Mouse (Mus musculus) right cerebral cortex, postnatal 25 days (tissue): Measurements from ENCODE around the gene Slc2a1.

Experiments used
- DNase-seq: peaks from one replicate; pipeline ENCODE4 v3.0.0; 2022

The Slc2a1 gene

GRCm38 (mm10) chr4:119098216-119099210 lies 10.0 kb upstream of the Slc2a1 start:
- DNase-seq, result peak; percentile 26

GRCm38 (mm10) chr4:119101392-119101791 lies 7.1 kb upstream of the Slc2a1 start:
- DNase-seq, result no peak

GRCm38 (mm10) chr4:119102350-119103126 lies 6.0 kb upstream of the Slc2a1 start:
- DNase-seq, result peak; percentile 63

- no peak for DNase-seq
These were observed 3.7 kb upstream of the Slc2a1 start for GRCm38 (mm10) chr4:119104847-119105246.

- DNase-seq, result peak; percentile 73
These were observed 2.8 kb upstream of the Slc2a1 start for GRCm38 (mm10) chr4:119105704-119106103.

GRCm38 (mm10) chr4:119107867-119108266 lies 644 bp upstream of the Slc2a1 start:
- DNase-seq, result no peak

GRCm38 (mm10) chr4:119109640-119110039 lies 1.1 kb downstream of the Slc2a1 start:
- no peak for DNase-seq

GRCm38 (mm10) chr4:119110512-119110911 lies 2.0 kb downstream of the Slc2a1 start:
- no peak for DNase-seq

GRCm38 (mm10) chr4:119111410-119111809 lies 2.9 kb downstream of the Slc2a1 start:
- no peak for DNase-seq

GRCm38 (mm10) chr4:119112256-119112885 lies 3.9 kb downstream of the Slc2a1 start:
- DNase-seq, result no peak

GRCm38 (mm10) chr4:119115611-119116070 lies 7.1 kb downstream of the Slc2a1 start:
- no peak for DNase-seq

- no peak for DNase-seq
These were observed 7.8 kb downstream of the Slc2a1 start for GRCm38 (mm10) chr4:119116336-119116735.

GRCm38 (mm10) chr4:119117571-119117970 lies 9.1 kb downstream of the Slc2a1 start:
- no peak for DNase-seq

GRCm38 (mm10) chr4:119118659-119119077 lies 10.2 kb downstream of the Slc2a1 start:
- DNase-seq, result no peak

- no peak for DNase-seq
These were observed 10.8 kb downstream of the Slc2a1 start for GRCm38 (mm10) chr4:119119354-119119753.

GRCm38 (mm10) chr4:119120095-119120494 lies 11.6 kb downstream of the Slc2a1 start:
- DNase-seq, result no peak

- DNase-seq, result no peak
These were observed 12.7 kb downstream of the Slc2a1 start for GRCm38 (mm10) chr4:119121249-119121648.

- DNase-seq, result no peak
These were observed 16.3 kb downstream of the Slc2a1 start for GRCm38 (mm10) chr4:119124771-119125273.

- DNase-seq, result no peak
These were observed 17.2 kb downstream of the Slc2a1 start for GRCm38 (mm10) chr4:119125577-119126270.

GRCm38 (mm10) chr4:119127229-119127628 lies 18.7 kb downstream of the Slc2a1 start:
- DNase-seq, result no peak

- DNase-seq, result no peak
These were observed 20.0 kb downstream of the Slc2a1 start for GRCm38 (mm10) chr4:119128547-119128946.

- DNase-seq, result no peak
These were observed 20.6 kb downstream of the Slc2a1 start for GRCm38 (mm10) chr4:119129096-119129495.
